ENCODE assay signal across 16 mouse cellular contexts in genomic region chr3:150695751-150696150, GRCm38 (mm10).
"Had no signal": no experiment of that assay in that cellular context is flagged by ENCODE, and none has a peak within 500 bp of the region (broad histone marks: within the 10 kb centered on the region; RNA-seq: fewer than 3 reads in every experiment).

No protein-coding gene starts in this region.

- H3K4me3 ChIP-seq: neural tube, embryonic 12.5 days; neural tube, embryonic 13.5 days; neural tube, embryonic 15.5 days; stomach, embryonic 15.5 days had no signal

- H3K9ac ChIP-seq: neural tube, embryonic 12.5 days; neural tube, embryonic 13.5 days; neural tube, embryonic 15.5 days; stomach, embryonic 15.5 days had no signal

- H3K36me3 ChIP-seq: neural tube, embryonic 12.5 days; neural tube, embryonic 13.5 days; neural tube, embryonic 15.5 days; stomach, embryonic 15.5 days had no signal

- H3K27me3 ChIP-seq: neural tube, embryonic 12.5 days; neural tube, embryonic 13.5 days; neural tube, embryonic 15.5 days; stomach, embryonic 15.5 days had no signal

- H3K27ac ChIP-seq: neural tube, embryonic 12.5 days; neural tube, embryonic 13.5 days; neural tube, embryonic 15.5 days; stomach, embryonic 15.5 days; stomach, postnatal 0 days had no signal

- H3K4me2 ChIP-seq: neural tube, embryonic 12.5 days; neural tube, embryonic 13.5 days; neural tube, embryonic 15.5 days; stomach, embryonic 15.5 days had no signal

- H3K9me3 ChIP-seq: neural tube, embryonic 12.5 days; neural tube, embryonic 13.5 days; neural tube, embryonic 15.5 days; stomach, embryonic 15.5 days had no signal

- DNase-seq: right cerebral cortex, adult 18-20 months; right cerebral cortex, postnatal 14 days; right cerebral cortex, postnatal 25 days; right cerebral cortex, postnatal 4 days; spleen, adult 18-20 months; thymus, adult 18-20 months; thymus, adult 2 months; thymus, postnatal 14 days; thymus, postnatal 25 days; thymus, postnatal 36 days; thymus, postnatal 4 days had no signal

- H3K4me1 ChIP-seq: neural tube, embryonic 12.5 days; neural tube, embryonic 13.5 days; neural tube, embryonic 15.5 days; stomach, embryonic 15.5 days had no signal
